Mouse (Mus musculus) heart, postnatal 25 days (tissue): ENCODE data around the gene Olfr293. TPM values are rescaled to one million over a fixed set of nuclear protein-coding genes. Genes with fewer than 3 reads are reported as not detected.

Experiments used
- DNase-seq: peaks from one replicate; pipeline ENCODE4 v3.0.0; 2022; ENCODE audit warnings: low spot score
- intact Hi-C: fragments of 180-260 bp; cut with DNase I; formaldehyde crosslinking; loops from one replicate; pipeline ENCODE4 v1.15.1; 2025
- total RNA-seq, 2 experiments: library from RNA; stranded (reverse); gene quantifications; 2 replicates each; pipeline ENCODE4 v1.2.3; 2021

The Olfr293 gene
- total RNA-seq, result not detected

DNA sequence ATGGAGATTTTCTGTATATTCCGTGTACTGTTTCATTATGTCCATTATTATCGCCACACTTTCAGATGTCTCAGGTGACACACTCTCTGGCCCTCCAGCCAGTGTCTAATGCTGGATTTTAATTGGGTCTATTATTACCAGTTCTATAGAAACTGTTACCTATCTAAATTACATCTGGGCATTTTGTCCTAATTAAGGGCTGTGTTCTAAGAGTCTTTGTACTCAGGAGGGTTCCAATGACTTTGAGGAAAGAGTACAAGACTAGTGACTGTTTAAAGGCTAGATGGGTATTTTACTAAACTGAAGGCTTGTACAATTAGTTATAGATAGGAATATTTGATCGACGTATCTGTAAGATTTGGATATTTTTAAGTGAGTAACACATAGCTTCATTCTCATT lies at the start of gene Olfr293:
Gene Olfr293, plus strand, starts transcription at position 301 of the 400 bp plus-strand sequence.
- intact Hi-C loops, result no loop called here
- no peak for DNase-seq

DNA sequence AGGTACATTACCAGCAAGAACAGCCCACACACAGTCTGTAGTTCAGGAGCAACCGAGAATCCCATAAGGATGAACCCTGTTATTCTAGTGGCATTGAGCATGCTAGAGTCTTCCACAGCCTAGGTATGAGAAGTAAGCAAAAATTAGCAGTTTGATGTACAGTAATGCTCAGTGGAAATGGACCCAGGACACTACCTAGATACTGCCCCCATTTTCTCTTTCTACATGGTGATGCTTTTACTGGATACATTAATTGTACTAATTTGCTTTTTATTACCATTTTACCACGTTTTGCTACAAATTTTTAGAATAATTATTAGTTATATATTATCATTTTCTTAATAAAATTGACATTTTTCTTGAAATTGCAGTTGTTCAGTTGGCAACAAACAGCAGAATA lies 32.3 kb upstream of the Olfr293 start, which contains the start of gene Olfr294:
Gene Olfr294, minus strand, starts transcription at position 101 of the 400 bp plus-strand sequence.
- intact Hi-C loops, result no loop called here

DNA sequence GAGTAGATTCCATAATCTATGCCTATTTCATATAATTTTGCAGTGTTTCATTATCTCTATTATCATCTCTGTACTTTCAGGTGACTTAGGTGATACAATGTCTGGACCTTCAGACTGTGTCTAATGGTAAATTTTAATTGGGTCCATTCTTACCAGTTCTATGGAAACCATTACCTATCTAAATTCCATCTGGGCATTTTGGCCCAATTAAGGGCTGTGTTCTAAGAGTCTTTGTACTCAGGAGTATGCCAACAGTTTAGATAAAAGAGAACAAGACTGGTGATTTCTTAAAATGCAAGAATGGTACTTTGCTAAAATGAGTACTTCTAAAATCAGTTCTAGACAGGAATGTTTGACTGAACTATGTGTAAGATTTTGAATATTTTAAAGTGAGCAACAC lies 39.2 kb downstream of the Olfr293 start, which contains the start of gene Olfr292:
Gene Olfr292, plus strand, starts transcription at position 301 of the 400 bp plus-strand sequence.
- no peak for DNase-seq
- intact Hi-C loops, result no loop called here

More for the DNA sequence above, 32.3 kb upstream of the Olfr293 start, which contains the start of gene Olfr294:
- DNase-seq, result no peak

Other genes starting within 250 kb of the Olfr293 start
- not detected for gene Olfr301, start 245.2 kb upstream of the Olfr293 start, total RNA-seq
- gene Olfr299, start 189.1 kb upstream of the Olfr293 start, total RNA-seq, result not detected
- not detected for gene Olfr298, start 156.6 kb upstream of the Olfr293 start, total RNA-seq
- not detected for gene Olfr297, start 129.1 kb upstream of the Olfr293 start, total RNA-seq
- not detected for gene Olfr295, start 65.2 kb upstream of the Olfr293 start, total RNA-seq
- gene Olfr294, start 32.4 kb upstream of the Olfr293 start, total RNA-seq, result not detected
- gene Olfr292, start 39.3 kb downstream of the Olfr293 start, total RNA-seq, result not detected
- gene Folh1, start 126.9 kb downstream of the Olfr293 start, total RNA-seq, result under 1 TPM; 0.11 to 0.21 TPM
- gene Vmn2r77, start 146.0 kb downstream of the Olfr293 start, total RNA-seq, result not detected